Mouse (Mus musculus) liver, adult (tissue): Measurements from ENCODE around the gene Eefsec.

ENCODE experiments used
- GATA4 ChIP-seq: IDR thresholded peaks from 2 replicates; pipeline ENCODE4 v1.6.1; 2014; ENCODE audit warnings: mild to moderate bottlenecking, low read length; ENCODE audit not compliant: insufficient replicate concordance

Eefsec gene

GRCm38 (mm10) chr6:88315295-88315694, 131.0 kb downstream of the Eefsec start:
- TF ChIP-seq GATA4 = no peak

GRCm38 (mm10) chr6:88313937-88314336, 132.4 kb downstream of the Eefsec start:
- TF ChIP-seq GATA4 = no peak

GRCm38 (mm10) chr6:88311593-88311992, 134.7 kb downstream of the Eefsec start:
- TF ChIP-seq GATA4 = no peak

- no peak for TF ChIP-seq GATA4
Measured at GRCm38 (mm10) chr6:88306100-88306746, 140.1 kb downstream of the Eefsec start.

GRCm38 (mm10) chr6:88301234-88301633, 145.1 kb downstream of the Eefsec start:
- no peak for TF ChIP-seq GATA4

- TF ChIP-seq GATA4 = no peak
Measured at GRCm38 (mm10) chr6:88299491-88299890, 146.8 kb downstream of the Eefsec start.

- no peak for TF ChIP-seq GATA4
Measured at GRCm38 (mm10) chr6:88292274-88292909, 153.9 kb downstream of the Eefsec start.

- no peak for TF ChIP-seq GATA4
Measured at GRCm38 (mm10) chr6:88290129-88290766, 156.1 kb downstream of the Eefsec start.

- TF ChIP-seq GATA4 = no peak
Measured at GRCm38 (mm10) chr6:88278141-88278540, 168.2 kb downstream of the Eefsec start.

- TF ChIP-seq GATA4 = no peak
Measured at GRCm38 (mm10) chr6:88277242-88277641, 169.1 kb downstream of the Eefsec start.

- TF ChIP-seq GATA4 = no peak
Measured at GRCm38 (mm10) chr6:88276221-88276620, 170.1 kb downstream of the Eefsec start.

GRCm38 (mm10) chr6:88274623-88275022, 171.7 kb downstream of the Eefsec start:
- TF ChIP-seq GATA4 = no peak

GRCm38 (mm10) chr6:88267970-88268369, 178.4 kb downstream of the Eefsec start:
- no peak for TF ChIP-seq GATA4

GRCm38 (mm10) chr6:88267068-88267467, 179.3 kb downstream of the Eefsec start:
- no peak for TF ChIP-seq GATA4

- TF ChIP-seq GATA4 = no peak
Measured at GRCm38 (mm10) chr6:88266055-88266454, 180.3 kb downstream of the Eefsec start.

- no peak for TF ChIP-seq GATA4
Measured at GRCm38 (mm10) chr6:88265355-88265754, 181.0 kb downstream of the Eefsec start.

- TF ChIP-seq GATA4 = no peak
Measured at GRCm38 (mm10) chr6:88262160-88262559, 184.2 kb downstream of the Eefsec start.

GRCm38 (mm10) chr6:88260645-88261044, 185.7 kb downstream of the Eefsec start:
- no peak for TF ChIP-seq GATA4
